ENCODE assay signal across 8 mouse cellular contexts in genomic region chr10:80141243-80141642, GRCm38 (mm10). TPM values are rescaled to one million over a fixed set of nuclear protein-coding genes. Genes with fewer than 3 reads are reported as not detected.
A peak's percentile ranks its signal among the peaks of the same experiment; 100 is the strongest.
DNase-seq lines count a peak whose midpoint lies in the region; ATAC-seq and TF ChIP-seq lines count a peak whose summit lies in the region.

No protein-coding gene starts in this region.

- H3K27me3 ChIP-seq in forebrain, embryonic 13.5 days = peaks cover 7% of the 10 kb centered on the region
- H3K27me3 ChIP-seq in liver, postnatal 0 days (ENCODE audit: insufficient read depth, low read length) = peaks cover 35% of the 10 kb centered on the region
- H3K27me3 ChIP-seq in neural tube, embryonic 13.5 days = peaks cover 8% of the 10 kb centered on the region

- peak overlapping the region; percentile 73 for H3K4me3 ChIP-seq in forebrain, embryonic 13.5 days
- H3K4me3 ChIP-seq in liver, postnatal 0 days (ENCODE audit: low read depth, low read length) = peak overlapping the region; percentile 71
- H3K4me3 ChIP-seq in neural tube, embryonic 13.5 days = peak overlapping the region; percentile 67

- WGBS in forebrain, embryonic 13.5 days = under 1% methylated on average over 29 of the region's 29 CpGs
- 0% methylated on average over 29 of the region's 29 CpGs for WGBS in liver, postnatal 0 days (ENCODE audit: insufficient replicate concordance)
- WGBS in neural tube, embryonic 13.5 days = under 1% methylated on average over 29 of the region's 29 CpGs

- H3K9me3 ChIP-seq in forebrain, embryonic 13.5 days (replicated peaks) = no peaks in the 10 kb centered on the region
- H3K9me3 ChIP-seq in liver, postnatal 0 days (ENCODE audit: low read length) = no peaks in the 10 kb centered on the region
- no peaks in the 10 kb centered on the region for H3K9me3 ChIP-seq in neural tube, embryonic 13.5 days

- TF ChIP-seq EP300 in liver, postnatal 0 days (IDR thresholded peaks at IDR 0.05; ENCODE audit: low read depth) = 0 out of 2 replicates have a peak, but pooled peaks have one; percentile 36

- intact Hi-C loops in heart, postnatal 10 days (cut with DNase I) = loop anchor here (2.0 to 5.0 kb wide), 3 partner anchors 24 to 284 kb away; partner anchors contain the start of gene Cnn2

- H3K9ac ChIP-seq in forebrain, embryonic 13.5 days = peak overlapping the region; percentile 50
- peak overlapping the region; percentile 33 for H3K9ac ChIP-seq in liver, postnatal 0 days (replicated peaks)
- peak overlapping the region; percentile 64 for H3K9ac ChIP-seq in neural tube, embryonic 13.5 days

- H3K36me3 ChIP-seq in forebrain, embryonic 13.5 days (ENCODE audit: poor library complexity, severe bottlenecking) = peaks cover 28% of the 10 kb centered on the region
- H3K36me3 ChIP-seq in liver, postnatal 0 days (replicated peaks; ENCODE audit: insufficient read depth, low read length) = peaks cover 26% of the 10 kb centered on the region
- peaks cover 28% of the 10 kb centered on the region for H3K36me3 ChIP-seq in neural tube, embryonic 13.5 days

- peaks cover 75% of the 10 kb centered on the region for H3K4me1 ChIP-seq in forebrain, embryonic 13.5 days
- H3K4me1 ChIP-seq in liver, postnatal 0 days (ENCODE audit: insufficient read depth) = peaks cover 65% of the 10 kb centered on the region
- H3K4me1 ChIP-seq in neural tube, embryonic 13.5 days (replicated peaks) = peaks cover 81% of the 10 kb centered on the region

- peak overlapping the region; percentile 96 for H3K4me2 ChIP-seq in forebrain, embryonic 13.5 days
- H3K4me2 ChIP-seq in liver, postnatal 0 days (ENCODE audit: low read depth, low read length) = peak overlapping the region; percentile 96
- H3K4me2 ChIP-seq in neural tube, embryonic 13.5 days = peak overlapping the region; percentile 93

- peak; percentile 98 for DNase-seq in ES-CJ7 (ENCODE audit: low read depth, low spot score)
- peak; percentile 94 to 96 for DNase-seq in heart, postnatal 10 days
- peak; percentile 97 for DNase-seq in layer of hippocampus, adult 11-12 months (ENCODE audit: low spot score)
- DNase-seq in liver, postnatal 0 days = peak; percentile 94
- DNase-seq in telencephalon, adult 2 months (ENCODE audit: low read depth, low spot score) = peak; percentile 96

- peak; percentile 38; the same call in 1 of the 2 replicates for ATAC-seq in cerebellum, adult (ENCODE audit: insufficient number of reproducible peaks, low FRiP score, low TSS enrichment)
- peak; percentile 63 for ATAC-seq in forebrain, embryonic 13.5 days
- ATAC-seq in liver, postnatal 0 days = peak; percentile 68
- peak; percentile 52 for ATAC-seq in neural tube, embryonic 13.5 days (ENCODE audit: low read depth)

- TF ChIP-seq CTCF in liver, postnatal 0 days (IDR thresholded peaks at IDR 0.05; ENCODE audit: low read depth) = peak; percentile 89

- H3K27ac ChIP-seq in forebrain, embryonic 13.5 days = peak overlapping the region; percentile 86
- peak overlapping the region; percentile 97 for H3K27ac ChIP-seq in liver, postnatal 0 days (ENCODE audit: low read depth)
- peak overlapping the region; percentile 90 for H3K27ac ChIP-seq in neural tube, embryonic 13.5 days (replicated peaks)

RNA-seq across cellular contexts. Expression of gene Cbarp, which starts 0.6 kb away (rescaled TPM):
- 21.2 and 26.8 TPM in 2 replicates for polyA plus RNA-seq in forebrain, embryonic 13.5 days (2015; fragmentation: Nextera tagmentation; extraction: Ambion mirVana)
- total RNA-seq in heart, postnatal 10 days (2021) = 1 to 10 TPM; 3.2 to 4.1 TPM
- 0.11 and 0.18 TPM in 2 replicates for polyA plus RNA-seq in liver, postnatal 0 days (2015; fragmentation: Nextera tagmentation; extraction: Ambion mirVana)
- 53.9 and 55.1 TPM in 2 replicates for polyA plus RNA-seq in neural tube, embryonic 13.5 days (2015; fragmentation: Nextera tagmentation; extraction: Ambion mirVana)

RNA-seq across cellular contexts. Expression of gene Atp5d, which starts 2.8 kb away (rescaled TPM):
- polyA plus RNA-seq in forebrain, embryonic 13.5 days (2015; fragmentation: Nextera tagmentation; extraction: Ambion mirVana) = 454 and 459 TPM in 2 replicates
- total RNA-seq in heart, postnatal 10 days (2021) = 1,000 to 10,000 TPM; 1,058 to 1,125 TPM
- 537 and 576 TPM in 2 replicates for polyA plus RNA-seq in liver, postnatal 0 days (2015; fragmentation: Nextera tagmentation; extraction: Ambion mirVana)
- 467 and 481 TPM in 2 replicates for polyA plus RNA-seq in neural tube, embryonic 13.5 days (2015; fragmentation: Nextera tagmentation; extraction: Ambion mirVana)

RNA-seq across cellular contexts. Expression of gene Midn, which starts 6.8 kb away (rescaled TPM):
- 35.1 and 37.9 TPM in 2 replicates for polyA plus RNA-seq in forebrain, embryonic 13.5 days (2015; fragmentation: Nextera tagmentation; extraction: Ambion mirVana)
- total RNA-seq in heart, postnatal 10 days (2021) = 100 to 1,000 TPM; 132 to 190 TPM
- polyA plus RNA-seq in liver, postnatal 0 days (2015; fragmentation: Nextera tagmentation; extraction: Ambion mirVana) = 3.0 and 4.3 TPM in 2 replicates
- polyA plus RNA-seq in neural tube, embryonic 13.5 days (2015; fragmentation: Nextera tagmentation; extraction: Ambion mirVana) = 31.0 and 35.8 TPM in 2 replicates

RNA-seq across cellular contexts. Expression of gene Cirbp, which starts 24.5 kb away (rescaled TPM):
- 274 and 308 TPM in 2 replicates for polyA plus RNA-seq in forebrain, embryonic 13.5 days (2015; fragmentation: Nextera tagmentation; extraction: Ambion mirVana)
- 100 to 1,000 TPM; 113 to 134 TPM for total RNA-seq in heart, postnatal 10 days (2021)
- polyA plus RNA-seq in liver, postnatal 0 days (2015; fragmentation: Nextera tagmentation; extraction: Ambion mirVana) = 87.0 and 93.3 TPM in 2 replicates
- 325 and 351 TPM in 2 replicates for polyA plus RNA-seq in neural tube, embryonic 13.5 days (2015; fragmentation: Nextera tagmentation; extraction: Ambion mirVana)

RNA-seq across cellular contexts. Expression of gene Stk11, which starts 25.6 kb away (rescaled TPM):
- polyA plus RNA-seq in forebrain, embryonic 13.5 days (2015; fragmentation: Nextera tagmentation; extraction: Ambion mirVana) = 20.7 and 21.6 TPM in 2 replicates
- 100 to 1,000 TPM; 110 to 112 TPM for total RNA-seq in heart, postnatal 10 days (2021)
- 9.1 and 11.2 TPM in 2 replicates for polyA plus RNA-seq in liver, postnatal 0 days (2015; fragmentation: Nextera tagmentation; extraction: Ambion mirVana)
- polyA plus RNA-seq in neural tube, embryonic 13.5 days (2015; fragmentation: Nextera tagmentation; extraction: Ambion mirVana) = 13.3 and 16.8 TPM in 2 replicates

Comparison
In these comparisons a context has a peak if more than half of its experiments do, and no peak if none do; other contexts are left out.
1. Peak in every context shown above with its lines: DNase-seq, ATAC-seq, H3K4me3 ChIP-seq and H3K27ac ChIP-seq.
2. RNA of gene Cbarp, which starts 0.6 kb away (polyA plus RNA-seq): 53.9 to 55.1 TPM in neural tube, embryonic 13.5 days and 21.2 to 26.8 TPM in forebrain, embryonic 13.5 days; 0.11 to 0.18 TPM in liver, postnatal 0 days; every median in the first group is over 10 times any median in the second.